Mouse (Mus musculus) thymus, adult 2 months (tissue): Measurements from ENCODE around the gene Abl2.

Source experiments
- CTCF ChIP-seq: fragments of 200-500 bp; IDR thresholded peaks from 2 replicates; pipeline ENCODE4 v1.5.1; 2012; ENCODE audit warnings: mild to moderate bottlenecking, control low read depth, low read length, moderate library complexity, borderline replicate concordance; ENCODE audit not compliant: control insufficient read depth, poor library complexity, insufficient read depth; ENCODE audit errors: extremely low read depth
- POLR2A ChIP-seq: fragments of 200-500 bp; IDR thresholded peaks from 2 replicates; pipeline ENCODE4 v1.6.1; 2012; ENCODE audit warnings: mild to moderate bottlenecking, low read length, control low read depth, moderate library complexity; ENCODE audit not compliant: control insufficient read depth, poor library complexity, insufficient read depth; ENCODE audit errors: extremely low read depth

DNA sequence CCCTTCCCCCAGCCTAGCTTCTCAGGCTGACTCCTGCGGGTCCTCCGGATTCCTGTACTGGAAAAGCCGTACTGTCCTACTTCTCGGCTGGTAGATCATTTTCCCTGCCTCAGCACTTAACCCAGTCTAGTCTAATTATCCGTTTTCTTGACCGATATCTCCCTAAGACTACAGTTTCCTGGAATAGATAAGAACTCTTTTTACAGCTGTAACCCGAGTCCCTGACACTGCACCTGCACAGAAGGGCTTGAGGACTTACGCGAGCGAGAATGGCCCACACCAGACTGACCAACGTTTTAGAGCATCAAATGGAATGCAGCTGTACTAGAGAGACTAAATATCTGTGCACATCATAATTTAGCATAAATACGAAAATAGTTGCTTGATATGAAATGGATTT lies 14.6 kb upstream of the Abl2 start:
- TF ChIP-seq POLR2A (no peak), CTCF (no peak)
